8 mouse cellular contexts compared by ENCODE assay signal in the genomic region with DNA sequence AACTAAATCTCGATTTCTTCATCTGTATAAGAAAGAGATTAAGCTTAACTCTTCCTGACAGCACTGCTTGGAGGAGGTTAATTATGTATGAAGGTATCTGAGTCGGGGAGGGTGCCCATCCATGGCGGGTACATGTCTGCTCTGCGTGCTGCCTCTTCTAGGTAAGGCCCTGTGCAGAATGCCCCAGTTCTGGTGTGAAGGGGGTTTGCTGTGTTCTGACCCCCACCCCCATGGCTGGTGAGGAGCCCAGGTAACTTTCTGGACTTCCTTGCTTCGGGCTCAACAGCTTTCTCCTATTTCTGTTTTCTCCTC. TPM values are rescaled to one million over a fixed set of nuclear protein-coding genes. Genes with fewer than 3 reads are reported as not detected.
DNase-seq lines count a peak whose midpoint lies in the region; ATAC-seq and TF ChIP-seq lines count a peak whose summit lies in the region.

No protein-coding gene starts in this region.

- no peaks in the 10 kb centered on the region for H3K9me3 ChIP-seq in kidney, embryonic 14.5 days (ENCODE audit: control insufficient read depth, low read length)
- H3K9me3 ChIP-seq in embryonic facial prominence, embryonic 13.5 days = no peaks in the 10 kb centered on the region
- H3K9me3 ChIP-seq in intestine, embryonic 15.5 days = no peaks in the 10 kb centered on the region
- H3K9me3 ChIP-seq in midbrain, postnatal 0 days (ENCODE audit: low read length) = no peaks in the 10 kb centered on the region

- no peak overlapping the region for H3K27ac ChIP-seq in kidney, embryonic 14.5 days (ENCODE audit: low read depth, low read length)
- no peak overlapping the region for H3K27ac ChIP-seq in embryonic facial prominence, embryonic 13.5 days
- no peak overlapping the region for H3K27ac ChIP-seq in intestine, embryonic 15.5 days
- H3K27ac ChIP-seq in midbrain, postnatal 0 days (ENCODE audit: low read depth, low read length) = no peak overlapping the region

- no peaks in the 10 kb centered on the region for H3K27me3 ChIP-seq in kidney, embryonic 14.5 days (ENCODE audit: control insufficient read depth, insufficient read depth, low read length)
- H3K27me3 ChIP-seq in embryonic facial prominence, embryonic 13.5 days = no peaks in the 10 kb centered on the region
- no peaks in the 10 kb centered on the region for H3K27me3 ChIP-seq in intestine, embryonic 15.5 days (replicated peaks)
- H3K27me3 ChIP-seq in midbrain, postnatal 0 days (ENCODE audit: insufficient read depth, low read length) = no peaks in the 10 kb centered on the region

- no peak for DNase-seq in kidney, adult 8-10 months
- DNase-seq in midbrain, postnatal 0 days (ENCODE audit: low spot score) = no peak
- DNase-seq in left cerebral cortex, adult 9 months (ENCODE audit: low spot score in 2 of 2) = no peak
- DNase-seq in testis, postnatal 10 days (ENCODE audit: low spot score) = no peak
- no peak for DNase-seq in left cerebral cortex, postnatal 36 days (ENCODE audit: low spot score in 2 of 2)

- no peaks in the 10 kb centered on the region for H3K36me3 ChIP-seq in kidney, embryonic 14.5 days (ENCODE audit: control insufficient read depth, insufficient read depth, low read length)
- H3K36me3 ChIP-seq in embryonic facial prominence, embryonic 13.5 days = peaks cover 13% of the 10 kb centered on the region
- no peaks in the 10 kb centered on the region for H3K36me3 ChIP-seq in intestine, embryonic 15.5 days
- H3K36me3 ChIP-seq in midbrain, postnatal 0 days (ENCODE audit: insufficient read depth, low read length) = 0 out of 2 replicates have a peak, but pooled peaks cover 3% of the 10 kb centered on the region

- intact Hi-C loops in left cerebral cortex, postnatal 36 days (cut with DNase I) = loop anchor here (1.0 to 5.0 kb wide), 3 partner anchors 76 to 547 kb away; no protein-coding TSS in a partner anchor

- peaks cover 3% of the 10 kb centered on the region; the same call in 1 of the 2 replicates for H3K4me1 ChIP-seq in kidney, embryonic 14.5 days (ENCODE audit: control insufficient read depth, insufficient read depth, low read length)
- 0 out of 2 replicates have a peak, but pooled peaks cover 11% of the 10 kb centered on the region for H3K4me1 ChIP-seq in embryonic facial prominence, embryonic 13.5 days
- peaks cover 5% of the 10 kb centered on the region; the same call in 1 of the 2 replicates for H3K4me1 ChIP-seq in intestine, embryonic 15.5 days (replicated peaks)
- H3K4me1 ChIP-seq in midbrain, postnatal 0 days (ENCODE audit: insufficient read depth, low read length) = no peaks in the 10 kb centered on the region

- H3K9ac ChIP-seq in kidney, embryonic 14.5 days (ENCODE audit: low read depth, low read length) = 0 out of 2 replicates have a peak overlapping the region, but pooled peaks have one; percentile 5
- H3K9ac ChIP-seq in embryonic facial prominence, embryonic 13.5 days = peak overlapping the region; percentile 63; the same call in 1 of the 2 replicates
- H3K9ac ChIP-seq in intestine, embryonic 15.5 days = peak overlapping the region; percentile 5; the same call in 1 of the 2 replicates
- no peak overlapping the region for H3K9ac ChIP-seq in midbrain, postnatal 0 days (replicated peaks; ENCODE audit: low read length, poor library complexity, severe bottlenecking)

- no peak overlapping the region for H3K4me3 ChIP-seq in kidney, embryonic 14.5 days (ENCODE audit: low read length)
- H3K4me3 ChIP-seq in embryonic facial prominence, embryonic 13.5 days = no peak overlapping the region
- H3K4me3 ChIP-seq in intestine, embryonic 15.5 days (replicated peaks) = no peak overlapping the region
- H3K4me3 ChIP-seq in midbrain, postnatal 0 days (ENCODE audit: low read depth, low read length) = no peak overlapping the region

- TF ChIP-seq CTCF in midbrain, postnatal 0 days (IDR thresholded peaks at IDR 0.05) = no peak

- ATAC-seq in kidney, embryonic 14.5 days (ENCODE audit: low FRiP score, low TSS enrichment) = peak; percentile 29; the same call in 1 of the 2 replicates
- no peak for ATAC-seq in embryonic facial prominence, embryonic 13.5 days (ENCODE audit: insufficient number of reproducible peaks, insufficient read depth, low FRiP score, low TSS enrichment, low read depth)
- peak; percentile 32 for ATAC-seq in intestine, embryonic 15.5 days
- ATAC-seq in midbrain, postnatal 0 days (ENCODE audit: low FRiP score) = peak; percentile 35

- WGBS in kidney, embryonic 14.5 days = 58% methylated on average over 5 of the region's 5 CpGs
- 46% methylated on average over 5 of the region's 5 CpGs for WGBS in embryonic facial prominence, embryonic 13.5 days
- WGBS in intestine, embryonic 15.5 days = 53% methylated on average over 5 of the region's 5 CpGs
- 27% methylated on average over 5 of the region's 5 CpGs for WGBS in midbrain, postnatal 0 days

- peak overlapping the region; percentile 31; the same call in 1 of the 2 replicates for H3K4me2 ChIP-seq in kidney, embryonic 14.5 days (replicated peaks; ENCODE audit: low read depth, low read length)
- peak overlapping the region; percentile 57 for H3K4me2 ChIP-seq in embryonic facial prominence, embryonic 13.5 days
- peak overlapping the region; percentile 59 for H3K4me2 ChIP-seq in intestine, embryonic 15.5 days (replicated peaks)
- H3K4me2 ChIP-seq in midbrain, postnatal 0 days (ENCODE audit: low read depth, low read length, poor library complexity, severe bottlenecking) = peak overlapping the region; percentile 50

RNA-seq across cellular contexts. Expression of gene Commd9, which starts 20.3 kb away (rescaled TPM):
- 61.0 and 61.2 TPM in 2 replicates for polyA plus RNA-seq in kidney, embryonic 14.5 days (2014; fragmentation: Nextera tagmentation; extraction: Ambion mirVana)
- 67.7 and 69.1 TPM in 2 replicates for polyA plus RNA-seq in embryonic facial prominence, embryonic 13.5 days (2015; fragmentation: Nextera tagmentation; extraction: Ambion mirVana)
- 65.5 and 68.2 TPM in 2 replicates for polyA plus RNA-seq in intestine, embryonic 15.5 days (2015; fragmentation: Nextera tagmentation; extraction: Ambion mirVana)
- 154 and 257 TPM in 2 replicates for total RNA-seq in midbrain, postnatal 0 days (2014; rRNA removed)
- polyA plus RNA-seq in midbrain, postnatal 0 days (2015; fragmentation: Nextera tagmentation; extraction: Ambion mirVana) = 101 and 108 TPM in 2 replicates
- total RNA-seq in left cerebral cortex, postnatal 36 days (2021) = 10 to 100 TPM; 41.4 to 41.9 TPM

RNA-seq across cellular contexts. Expression of gene Prr5l, which starts 23.5 kb away (rescaled TPM):
- 44.4 and 56.8 TPM in 2 replicates for polyA plus RNA-seq in kidney, embryonic 14.5 days (2014; fragmentation: Nextera tagmentation; extraction: Ambion mirVana)
- 25.7 and 34.1 TPM in 2 replicates for polyA plus RNA-seq in embryonic facial prominence, embryonic 13.5 days (2015; fragmentation: Nextera tagmentation; extraction: Ambion mirVana)
- polyA plus RNA-seq in intestine, embryonic 15.5 days (2015; fragmentation: Nextera tagmentation; extraction: Ambion mirVana) = 16.5 and 16.9 TPM in 2 replicates
- 2.7 and 3.7 TPM in 2 replicates for total RNA-seq in midbrain, postnatal 0 days (2014; rRNA removed)
- polyA plus RNA-seq in midbrain, postnatal 0 days (2015; fragmentation: Nextera tagmentation; extraction: Ambion mirVana) = 4.0 and 4.7 TPM in 2 replicates
- 10 to 100 TPM in 1 of 2 experiments, 1 to 10 TPM in 1; 6.3 to 11.6 TPM for total RNA-seq in left cerebral cortex, postnatal 36 days (2021)
